Comparison of ENCODE assay signal across 8 mouse cellular contexts in genomic region chr13:119691958-119692357, GRCm38 (mm10). TPM values are rescaled to one million over a fixed set of nuclear protein-coding genes. Genes with fewer than 3 reads are reported as not detected.
DNase-seq lines count a peak whose midpoint lies in the region; ATAC-seq and TF ChIP-seq lines count a peak whose summit lies in the region.
"Not testable (repeated sequence)": the region's sequence is repeated elsewhere in the genome, so short reads cannot be mapped to it uniquely, and the experiment has no call there.

No protein-coding gene starts in this region.

- not testable (repeated sequence) for H3K27ac ChIP-seq in embryonic facial prominence, embryonic 15.5 days (replicated peaks); heart, embryonic 10.5 days; hindbrain, embryonic 14.5 days; kidney, postnatal 0 days; liver, embryonic 13.5 days; midbrain, embryonic 12.5 days (replicated peaks); stomach, embryonic 14.5 days (ENCODE audit: low read length)

- not testable (repeated sequence) for H3K9me3 ChIP-seq in E14TG2a.4 (ENCODE audit: low read length); embryonic facial prominence, embryonic 15.5 days (replicated peaks); heart, embryonic 10.5 days; hindbrain, embryonic 14.5 days (ENCODE audit: control insufficient read depth, low read length); kidney, postnatal 0 days (replicated peaks; ENCODE audit: low read length); liver, embryonic 13.5 days (replicated peaks); midbrain, embryonic 12.5 days; stomach, embryonic 14.5 days (ENCODE audit: control insufficient read depth, low read depth, low read length)

- not testable (repeated sequence) for DNase-seq in heart, embryonic 10.5 days (ENCODE audit: low spot score); hindbrain, embryonic 14.5 days (ENCODE audit: low spot score); kidney, postnatal 0 days (ENCODE audit: low spot score); liver, embryonic 13.5 days

- H3K4me3 ChIP-seq in E14TG2a.4 (replicated peaks; ENCODE audit: low read length), result peak overlapping the region; percentile 100
- H3K4me3 ChIP-seq in embryonic facial prominence, embryonic 15.5 days (replicated peaks), result peak overlapping the region; percentile 77
- peak overlapping the region; percentile 90 for H3K4me3 ChIP-seq in heart, embryonic 10.5 days
- peak overlapping the region; percentile 75 for H3K4me3 ChIP-seq in hindbrain, embryonic 14.5 days (replicated peaks; ENCODE audit: low read length)
- peak overlapping the region; percentile 73 for H3K4me3 ChIP-seq in kidney, postnatal 0 days (replicated peaks; ENCODE audit: low read depth, low read length)
- peak overlapping the region; percentile 93 for H3K4me3 ChIP-seq in liver, embryonic 13.5 days (replicated peaks)
- H3K4me3 ChIP-seq in midbrain, embryonic 12.5 days, result peak overlapping the region; percentile 84
- peak overlapping the region; percentile 99 for H3K4me3 ChIP-seq in stomach, embryonic 14.5 days (ENCODE audit: low read depth, low read length)

- H3K9ac ChIP-seq in embryonic facial prominence, embryonic 15.5 days; liver, embryonic 13.5 days: not testable (repeated sequence)
- peak overlapping the region; percentile 91 for H3K9ac ChIP-seq in hindbrain, embryonic 14.5 days
- H3K9ac ChIP-seq in kidney, postnatal 0 days (ENCODE audit: low read depth, low read length), result peak overlapping the region; percentile 71; the same call in 1 of the 2 replicates
- H3K9ac ChIP-seq in midbrain, embryonic 12.5 days (replicated peaks), result peak overlapping the region; percentile 98
- H3K9ac ChIP-seq in stomach, embryonic 14.5 days (replicated peaks; ENCODE audit: low read depth, low read length), result peak overlapping the region; percentile 86; the same call in 1 of the 2 replicates

- not testable (repeated sequence) for H3K27me3 ChIP-seq in E14TG2a.4 (ENCODE audit: insufficient read depth, low read length); embryonic facial prominence, embryonic 15.5 days; heart, embryonic 10.5 days (ENCODE audit: insufficient read depth, poor library complexity, severe bottlenecking); hindbrain, embryonic 14.5 days (ENCODE audit: control insufficient read depth, insufficient read depth, low read length); kidney, postnatal 0 days (ENCODE audit: insufficient read depth, low read length); liver, embryonic 13.5 days; midbrain, embryonic 12.5 days; stomach, embryonic 14.5 days (ENCODE audit: control insufficient read depth, insufficient read depth, low read length)

- TF ChIP-seq CTCF in E14TG2a.4 (conservative IDR thresholded peaks at IDR 0.05; ENCODE audit: low read length); kidney, postnatal 0 days (IDR thresholded peaks at IDR 0.05; ENCODE audit: low read depth): not testable (repeated sequence)

- peak overlapping the region; percentile 71 for H3K4me2 ChIP-seq in embryonic facial prominence, embryonic 15.5 days (replicated peaks)
- H3K4me2 ChIP-seq in hindbrain, embryonic 14.5 days (replicated peaks), result peak overlapping the region; percentile 83
- H3K4me2 ChIP-seq in kidney, postnatal 0 days (ENCODE audit: low read length), result peak overlapping the region; percentile 69
- peak overlapping the region; percentile 86 for H3K4me2 ChIP-seq in liver, embryonic 13.5 days
- H3K4me2 ChIP-seq in midbrain, embryonic 12.5 days (replicated peaks), result peak overlapping the region; percentile 80
- peak overlapping the region; percentile 79 for H3K4me2 ChIP-seq in stomach, embryonic 14.5 days (replicated peaks; ENCODE audit: low read depth, low read length)

- WGBS in embryonic facial prominence, embryonic 15.5 days, result 74% methylated on average over 3 of the region's 3 CpGs
- 93% methylated on average over 3 of the region's 3 CpGs for WGBS in heart, embryonic 10.5 days
- WGBS in hindbrain, embryonic 14.5 days, result 70% methylated on average over 3 of the region's 3 CpGs
- 50% methylated on average over 3 of the region's 3 CpGs for WGBS in kidney, postnatal 0 days
- WGBS in liver, embryonic 13.5 days (ENCODE audit: insufficient replicate concordance), result 73% methylated on average over 3 of the region's 3 CpGs
- 75% methylated on average over 3 of the region's 3 CpGs for WGBS in midbrain, embryonic 12.5 days
- 74% methylated on average over 3 of the region's 3 CpGs for WGBS in stomach, embryonic 14.5 days

- peaks cover 33% of the 10 kb centered on the region for H3K36me3 ChIP-seq in E14TG2a.4 (ENCODE audit: insufficient read depth, low read length)
- H3K36me3 ChIP-seq in embryonic facial prominence, embryonic 15.5 days; heart, embryonic 10.5 days; hindbrain, embryonic 14.5 days (replicated peaks; ENCODE audit: control insufficient read depth, insufficient read depth); kidney, postnatal 0 days (ENCODE audit: insufficient read depth, low read length); liver, embryonic 13.5 days; stomach, embryonic 14.5 days (ENCODE audit: control insufficient read depth, insufficient read depth, low read length): not testable (repeated sequence)
- peaks cover 10% of the 10 kb centered on the region; the same call in 1 of the 2 replicates for H3K36me3 ChIP-seq in midbrain, embryonic 12.5 days

- not testable (repeated sequence) for ATAC-seq in embryonic facial prominence, embryonic 15.5 days (ENCODE audit: insufficient number of reproducible peaks, low FRiP score, low TSS enrichment, low read depth); hindbrain, embryonic 14.5 days (ENCODE audit: low FRiP score); kidney, postnatal 0 days (replicated peaks; ENCODE audit: low FRiP score, low read depth); liver, embryonic 13.5 days (ENCODE audit: low read depth); midbrain, embryonic 12.5 days (ENCODE audit: low FRiP score, low read depth); stomach, embryonic 14.5 days (ENCODE audit: insufficient number of reproducible peaks, insufficient read depth, low FRiP score, low read depth)

- peaks cover 69% of the 10 kb centered on the region for H3K4me1 ChIP-seq in E14TG2a.4 (replicated peaks; ENCODE audit: low read depth, low read length)
- H3K4me1 ChIP-seq in embryonic facial prominence, embryonic 15.5 days, result peaks cover 30% of the 10 kb centered on the region
- H3K4me1 ChIP-seq in heart, embryonic 10.5 days; kidney, postnatal 0 days (replicated peaks; ENCODE audit: insufficient read depth, low read length); stomach, embryonic 14.5 days (ENCODE audit: control insufficient read depth, insufficient read depth, low read length): not testable (repeated sequence)
- peaks cover 65% of the 10 kb centered on the region for H3K4me1 ChIP-seq in hindbrain, embryonic 14.5 days (replicated peaks; ENCODE audit: control insufficient read depth, insufficient read depth, low read length)
- peaks cover 21% of the 10 kb centered on the region for H3K4me1 ChIP-seq in liver, embryonic 13.5 days (replicated peaks)
- peaks cover 50% of the 10 kb centered on the region for H3K4me1 ChIP-seq in midbrain, embryonic 12.5 days

RNA-seq across cellular contexts. Expression of gene Hmgcs1, which starts 1.8 kb away (rescaled TPM):
- 119 and 128 TPM in 2 replicates for polyA plus RNA-seq in embryonic facial prominence, embryonic 15.5 days (2015; fragmentation: Nextera tagmentation; extraction: Ambion mirVana)
- 141 and 143 TPM in 2 replicates for polyA plus RNA-seq in heart, embryonic 10.5 days (2016; fragmentation: Nextera tagmentation; extraction: Ambion mirVana)
- 533 and 643 TPM in 2 replicates for polyA plus RNA-seq in hindbrain, embryonic 14.5 days (2014; fragmentation: Nextera tagmentation; extraction: Ambion mirVana)
- polyA plus RNA-seq in kidney, postnatal 0 days (2015; fragmentation: Nextera tagmentation; extraction: Ambion mirVana), result 153 and 180 TPM in 2 replicates
- 101 and 140 TPM in 2 replicates for polyA plus RNA-seq in liver, embryonic 13.5 days (2015; fragmentation: Nextera tagmentation; extraction: Ambion mirVana)
- 494 and 501 TPM in 2 replicates for polyA plus RNA-seq in midbrain, embryonic 12.5 days (2016; fragmentation: Nextera tagmentation; extraction: Ambion mirVana)
- 178 and 217 TPM in 2 replicates for polyA plus RNA-seq in stomach, embryonic 14.5 days (2014; fragmentation: Nextera tagmentation; extraction: Ambion mirVana)
